Mouse (Mus musculus) liver, postnatal 0 days (tissue): ENCODE measurements around the gene Arhgef12.

Source experiments
- CTCF ChIP-seq: sonication (generic); IDR thresholded peaks from 2 replicates; pipeline ENCODE4 v1.5.1; 2016; ENCODE audit warnings: antibody characterized with exemption, low read depth
- EP300 ChIP-seq: IDR thresholded peaks from 2 replicates; pipeline ENCODE4 v1.6.1; 2016; ENCODE audit warnings: antibody characterized with exemption, low read depth, mild to moderate bottlenecking

DNA sequence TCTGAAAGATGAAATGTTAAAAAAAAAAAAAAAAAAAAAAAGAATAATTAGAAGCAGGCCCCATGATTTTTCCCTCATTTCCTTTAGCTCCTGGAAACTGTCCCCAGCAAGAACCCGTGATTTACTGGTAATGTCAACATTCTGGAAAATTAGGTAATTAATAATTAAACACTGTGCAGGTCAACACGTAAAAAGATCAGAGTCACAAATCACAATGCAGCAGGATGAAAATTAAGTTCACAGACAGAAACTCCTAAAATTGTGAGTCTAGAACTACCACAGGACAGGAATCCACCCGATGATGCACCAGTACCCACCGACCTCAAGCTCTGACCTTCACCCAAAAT is 2.5 kb downstream of the Arhgef12 start:
- TF ChIP-seq CTCF (no peak), EP300 (no peak)
